Mouse (Mus musculus) ES-E14 (cell line): ENCODE data around the gene Tectb.

Experiments
- CHD2 ChIP-seq: IDR thresholded peaks from 2 replicates; pipeline ENCODE4 v1.6.1; 2014; ENCODE audit warnings: mild to moderate bottlenecking, low read depth, low read length, inconsistent platforms
- HCFC1 ChIP-seq: IDR thresholded peaks from 2 replicates; pipeline ENCODE4 v1.6.1; 2012; ENCODE audit warnings: low read length, inconsistent platforms, borderline replicate concordance; ENCODE audit not compliant: insufficient read depth
- MAFK ChIP-seq: IDR thresholded peaks from 2 replicates; pipeline ENCODE4 v1.6.1; 2014; ENCODE audit warnings: mild to moderate bottlenecking, low read depth, low read length, inconsistent platforms; ENCODE audit not compliant: insufficient read depth
- ZNF384 ChIP-seq: IDR thresholded peaks from 2 replicates; pipeline ENCODE4 v1.6.1; 2012; ENCODE audit warnings: low read depth, low read length, inconsistent platforms

DNA sequence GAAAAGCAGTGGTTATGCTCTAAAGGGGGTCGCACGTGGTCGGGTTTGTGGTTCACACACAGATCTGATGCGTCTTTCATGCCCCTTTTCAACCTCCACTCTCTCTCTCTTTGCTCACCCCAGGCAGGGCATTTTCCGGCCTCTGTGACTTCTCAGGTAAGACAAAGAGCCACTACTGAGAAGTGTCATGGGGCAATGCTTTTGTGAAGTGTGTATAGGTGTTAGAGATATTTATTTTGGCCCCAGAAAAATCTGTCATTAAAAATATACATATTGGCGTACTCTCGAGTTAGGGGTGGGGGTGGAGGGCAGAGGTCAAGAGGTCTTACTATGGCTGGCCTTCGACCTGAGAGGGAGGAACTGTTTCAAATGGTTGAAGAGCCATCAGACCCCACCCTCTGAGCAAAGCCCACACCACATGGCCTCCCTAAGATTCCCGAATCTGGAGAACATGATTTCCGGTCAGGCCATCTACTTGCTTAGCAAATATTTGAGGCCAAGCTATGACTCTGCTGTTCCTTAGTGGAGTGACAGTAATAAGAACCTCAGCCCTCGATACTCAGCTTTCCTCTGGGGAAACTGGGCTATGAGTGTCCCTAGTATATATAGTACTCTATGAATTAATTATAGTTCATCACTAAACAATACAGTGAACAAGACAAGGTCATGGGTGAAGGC lies 13.3 kb downstream of the Tectb start:
- no peak for TF ChIP-seq HCFC1
- no peak for TF ChIP-seq ZNF384
- no peak for TF ChIP-seq CHD2
- TF ChIP-seq MAFK: no peak
